Mouse (Mus musculus): Measurements from ENCODE around the gene Gng12. TPM values are rescaled to one million over a fixed set of nuclear protein-coding genes. Genes with fewer than 3 reads are reported as not detected.
A peak's percentile ranks its signal among the peaks of the same experiment; 100 is the strongest.
"Not testable (repeated sequence)": the region's sequence is repeated elsewhere in the genome, so short reads cannot be mapped to it uniquely, and the experiment has no call there.

The Gng12 gene
- total RNA-seq, 2 experiments from 2014 or later: 28.0 to 28.9 TPM

DNA sequence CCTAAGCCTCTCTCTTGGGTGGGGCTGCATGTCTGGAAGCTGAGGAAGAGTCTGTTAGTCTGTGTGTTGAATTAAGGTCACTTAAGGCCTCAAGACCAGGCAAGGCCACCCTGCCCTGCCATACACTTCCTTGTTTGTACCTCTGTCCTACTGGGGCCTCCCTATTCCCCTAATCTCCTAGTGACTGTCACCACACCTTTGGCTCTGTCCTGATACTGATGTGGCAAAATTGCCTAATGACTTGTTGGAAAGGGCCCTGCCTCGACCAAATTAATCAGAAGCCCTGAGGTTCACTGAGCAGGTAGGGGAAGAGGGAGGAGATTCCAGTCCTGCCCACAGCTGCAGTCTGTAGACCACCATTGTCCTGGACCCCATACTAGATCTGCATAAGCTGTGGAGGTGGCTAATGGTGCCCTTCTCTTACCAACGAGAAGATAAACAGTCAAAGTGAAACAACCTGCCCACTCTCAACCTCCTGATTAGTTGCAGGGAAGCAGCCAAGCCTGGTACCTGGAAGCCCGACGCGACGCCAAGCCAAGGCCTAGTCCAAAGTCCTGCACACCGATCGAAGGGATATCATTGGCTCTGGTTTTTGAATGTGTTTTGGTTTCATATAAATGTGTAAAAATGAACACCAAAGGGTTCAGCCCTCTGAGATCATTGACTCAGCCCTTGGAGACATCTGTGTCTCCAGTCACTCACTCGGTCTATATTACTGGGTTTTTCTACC lies 117.9 kb downstream of the Gng12 start:
- Histone ChIP-seq H3K27ac (peak overlapping the region; percentile 55), H3K4me3 (no peak overlapping the region)
- intact Hi-C loops (cut with DNase I): no loop called here
- TF ChIP-seq CTCF (IDR thresholded peaks at IDR 0.05): no peak
- DNase-seq: no peak

GRCm38 (mm10) chr6:67014679-67015075 lies 118.5 kb downstream of the Gng12 start:
- intact Hi-C loops (cut with DNase I): no loop called here
- peak; percentile 28 for DNase-seq
- H3K4me3 ChIP-seq: no peak overlapping the region
- no peak for TF ChIP-seq CTCF (IDR thresholded peaks at IDR 0.05)
- H3K27ac ChIP-seq: peak overlapping the region; percentile 55

DNA sequence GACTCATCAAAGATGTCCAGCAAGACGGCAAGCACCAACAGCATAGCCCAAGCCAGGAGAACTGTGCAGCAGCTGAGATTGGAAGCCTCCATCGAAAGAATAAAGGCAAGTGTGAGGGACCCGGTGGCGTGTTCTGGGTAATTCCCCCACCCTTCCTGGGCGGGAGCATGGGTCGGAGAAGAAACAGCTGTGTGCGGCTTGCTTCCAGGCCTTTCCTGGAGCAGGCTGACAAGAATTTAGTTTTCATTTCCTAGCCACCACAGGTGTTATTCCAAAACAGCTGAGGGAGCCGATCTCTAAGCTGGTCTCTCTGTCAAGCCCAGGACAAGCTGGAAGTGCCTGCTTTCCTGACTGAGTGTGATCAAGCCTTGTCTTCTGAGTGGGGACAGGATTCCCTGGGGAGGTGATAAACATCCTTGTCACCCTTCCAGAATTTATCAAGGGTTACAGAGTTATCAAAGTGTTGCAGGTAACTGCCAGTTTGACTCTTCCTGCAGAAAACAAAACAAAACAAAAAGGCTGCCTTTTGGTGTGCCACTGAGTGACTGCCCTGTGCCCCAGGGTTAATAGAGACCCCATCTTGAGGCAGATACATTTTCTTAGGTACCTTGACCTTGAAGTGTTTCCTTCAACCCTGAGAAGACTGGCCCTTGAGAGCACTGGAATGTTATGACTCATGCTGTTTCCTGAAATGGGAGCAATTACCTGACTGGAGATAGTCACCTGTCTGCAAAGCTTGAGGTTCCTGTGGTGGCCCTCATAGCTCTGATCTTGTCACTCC lies 119.7 kb downstream of the Gng12 start:
- intact Hi-C loops (cut with DNase I): no loop called here
- peak; percentile 55 for DNase-seq
- TF ChIP-seq CTCF (IDR thresholded peaks at IDR 0.05): no peak
- H3K27ac ChIP-seq: peak overlapping the region; percentile 36; the same call in 1 of the 2 replicates
- no peak overlapping the region for H3K4me3 ChIP-seq

GRCm38 (mm10) chr6:67016520-67017111 lies 120.4 kb downstream of the Gng12 start:
- no peak for DNase-seq
- intact Hi-C loops (cut with DNase I): no loop called here
- no peak for TF ChIP-seq CTCF (IDR thresholded peaks at IDR 0.05)
- H3K27ac ChIP-seq: no peak overlapping the region
- no peak overlapping the region for H3K4me3 ChIP-seq

- Histone ChIP-seq H3K4me3 (no peak overlapping the region), H3K27ac (no peak overlapping the region)
- TF ChIP-seq CTCF (IDR thresholded peaks at IDR 0.05): no peak
- no peak for DNase-seq
- intact Hi-C loops (cut with DNase I): no loop called here
Measured at GRCm38 (mm10) chr6:67018365-67018764, 122.2 kb downstream of the Gng12 start.

- H3K4me3 ChIP-seq; intact Hi-C loops (cut with DNase I); H3K27ac ChIP-seq; DNase-seq: not testable (repeated sequence)
Measured at GRCm38 (mm10) chr6:67019001-67019400, 122.8 kb downstream of the Gng12 start.

DNA sequence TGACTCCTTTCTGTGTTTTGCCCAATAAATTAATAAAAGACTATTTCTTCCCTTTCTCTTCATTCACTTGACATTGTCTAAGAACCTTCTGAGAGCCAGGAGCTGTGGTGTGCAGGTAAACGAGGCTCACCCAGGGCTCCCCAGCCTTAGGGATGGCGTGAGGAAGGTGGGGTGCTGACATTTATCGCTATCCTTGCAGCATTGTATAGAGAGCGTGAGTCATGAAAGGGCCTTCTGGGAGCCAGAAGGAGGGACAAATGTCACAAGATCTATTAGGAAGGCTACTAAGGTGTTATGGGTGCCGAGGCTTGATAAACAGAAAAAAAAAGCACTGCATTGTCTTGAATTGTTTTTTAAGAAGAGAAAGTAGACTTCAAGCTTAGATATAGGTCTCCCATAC lies 125.1 kb downstream of the Gng12 start:
- TF ChIP-seq CTCF (IDR thresholded peaks at IDR 0.05): no peak
- Histone ChIP-seq H3K27ac (no peak overlapping the region), H3K4me3 (no peak overlapping the region)
- intact Hi-C loops (cut with DNase I): no loop called here
- DNase-seq: no peak

DNA sequence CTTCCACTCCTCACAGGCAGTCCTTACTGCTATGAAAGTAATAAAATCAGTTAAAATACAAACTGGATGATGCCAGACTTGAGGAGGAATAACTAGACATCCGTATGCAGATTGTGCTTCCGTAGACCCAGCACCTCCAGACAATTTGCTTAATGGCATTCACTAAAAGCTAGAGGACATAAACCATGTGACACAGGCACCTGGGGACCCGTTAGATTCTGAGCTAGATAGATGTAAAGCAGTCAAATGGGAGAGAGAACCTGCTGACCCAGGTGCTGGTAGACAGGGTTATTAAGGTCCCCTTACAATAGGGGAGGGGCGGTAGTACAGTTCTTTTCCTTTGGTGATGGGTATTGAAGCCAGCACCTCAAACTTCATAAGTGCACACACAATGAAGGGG lies 127.5 kb downstream of the Gng12 start:
- intact Hi-C loops (cut with DNase I): no loop called here
- TF ChIP-seq CTCF (IDR thresholded peaks at IDR 0.05): no peak
- no peak overlapping the region for H3K27ac ChIP-seq
- no peak for DNase-seq
- no peak overlapping the region for H3K4me3 ChIP-seq

DNA sequence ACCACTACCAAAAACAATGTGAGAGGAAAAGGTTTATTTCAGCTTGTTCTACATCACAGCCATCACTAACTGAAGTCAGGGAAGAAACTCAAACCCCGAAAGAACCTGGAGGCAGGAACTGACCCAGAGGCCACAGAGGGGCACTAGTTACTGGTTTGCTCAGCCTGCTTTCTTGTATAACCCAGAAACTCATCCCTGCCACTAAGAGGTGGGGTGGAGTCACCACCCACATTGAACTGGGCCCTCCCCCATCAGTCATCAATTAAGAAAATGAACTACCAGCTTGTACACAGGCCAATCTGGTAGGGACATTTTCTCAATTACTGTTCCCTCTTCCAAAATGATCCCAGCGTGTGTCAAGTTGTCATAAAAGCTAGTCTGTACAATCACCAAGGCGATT lies 130.5 kb downstream of the Gng12 start:
- H3K27ac ChIP-seq: no peak overlapping the region
- no peak for TF ChIP-seq CTCF (IDR thresholded peaks at IDR 0.05)
- intact Hi-C loops (cut with DNase I): no loop called here
- DNase-seq: no peak
- H3K4me3 ChIP-seq: no peak overlapping the region

DNA sequence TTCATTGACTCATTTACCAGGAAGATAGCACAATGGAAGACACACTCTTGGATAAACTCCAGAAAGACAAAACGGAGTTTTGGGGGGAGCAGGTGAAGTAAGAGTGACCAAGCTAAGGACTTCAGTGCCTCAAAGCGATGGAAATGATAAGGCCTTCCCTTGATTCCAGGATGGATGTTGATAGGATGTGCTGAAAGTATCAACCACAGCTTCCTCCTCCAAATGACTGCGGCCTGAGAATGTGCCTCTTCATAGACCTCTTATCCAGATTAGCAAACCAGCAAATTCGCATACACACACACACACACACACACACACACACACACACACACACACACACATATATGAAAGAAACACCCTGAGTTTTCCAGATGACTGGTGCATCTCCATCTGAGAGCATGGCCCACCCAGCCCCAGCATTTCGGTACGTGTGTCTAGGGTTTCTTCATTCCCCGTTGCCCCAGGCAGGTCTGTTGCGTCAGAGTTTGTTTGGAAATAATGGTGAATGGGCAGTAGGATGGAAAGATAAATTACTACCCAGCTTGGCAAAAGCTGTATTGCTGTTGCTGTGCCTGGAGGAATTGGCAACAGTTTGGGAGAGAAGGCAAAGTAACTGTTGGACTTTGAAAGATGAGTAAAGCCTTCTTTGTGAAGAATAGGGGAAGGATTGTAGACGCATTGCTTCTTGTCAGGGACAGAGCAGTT lies 131.4 kb downstream of the Gng12 start:
- intact Hi-C loops (cut with DNase I): no loop called here
- H3K4me3 ChIP-seq: no peak overlapping the region
- no peak overlapping the region for H3K27ac ChIP-seq
- DNase-seq: no peak
- TF ChIP-seq CTCF (IDR thresholded peaks at IDR 0.05): no peak

GRCm38 (mm10) chr6:67029312-67029950 lies 133.2 kb downstream of the Gng12 start:
- intact Hi-C loops (cut with DNase I): no loop called here
- TF ChIP-seq CTCF (IDR thresholded peaks at IDR 0.05): no peak
- Histone ChIP-seq H3K4me3 (no peak overlapping the region), H3K27ac (no peak overlapping the region)
- no peak for DNase-seq

DNA sequence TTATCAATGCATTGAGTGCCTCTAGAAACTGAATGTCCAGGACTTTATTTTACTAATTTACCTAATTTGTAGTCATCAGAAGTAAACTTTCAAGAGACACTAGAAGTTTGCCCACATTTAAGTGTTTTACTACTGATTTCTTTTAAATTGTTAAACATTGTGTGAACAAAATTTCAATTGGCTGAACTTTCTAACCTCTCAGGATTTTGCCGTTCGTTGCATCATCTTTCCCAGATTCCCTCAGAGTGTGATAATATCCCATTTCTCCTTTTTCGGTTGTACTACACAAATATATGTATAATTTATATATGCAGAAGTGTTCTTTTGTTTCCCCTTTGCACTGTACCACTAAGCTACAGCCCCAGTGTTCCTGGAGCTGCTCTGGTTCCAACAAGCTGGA lies 133.8 kb downstream of the Gng12 start:
- DNase-seq: no peak
- Histone ChIP-seq H3K27ac (no peak overlapping the region), H3K4me3 (no peak overlapping the region)
- no peak for TF ChIP-seq CTCF (IDR thresholded peaks at IDR 0.05)
- intact Hi-C loops (cut with DNase I): no loop called here
